Mouse (Mus musculus) liver, embryonic 15.5 days (tissue): ENCODE measurements at regions not wholly inside any gene's neighbourhood (a gene's known extent, or its start where the extent isn't known, plus 50 kb on each side); places are given as distances from the start of the nearest gene placed in this dataset.

ENCODE experiments used
- ATAC-seq: fragments of 200-750 bp; cut with Nextera tagmentation; 2 replicates; pipeline ENCODE4 v1.8.0; 2017; ENCODE audit warnings: moderate number of reproducible peaks, mild to moderate bottlenecking, moderate library complexity; ENCODE audit not compliant: insufficient read depth
- H3K27ac ChIP-seq: fragments of 300-500 bp; sonication (generic); replicated peaks from 2 replicates; pipeline ENCODE4 v1.5.1; 2015; ENCODE audit warnings: mild to moderate bottlenecking, inconsistent platforms
- H3K27me3 ChIP-seq: fragments of 300-500 bp; sonication (generic); 2 replicates; pipeline ENCODE4 v1.6.1; 2015; ENCODE audit warnings: mild to moderate bottlenecking, inconsistent platforms
- H3K36me3 ChIP-seq: fragments of 300-500 bp; sonication (generic); replicated peaks from 2 replicates; pipeline ENCODE4 v1.6.1; 2015; ENCODE audit warnings: moderate library complexity, mild to moderate bottlenecking, inconsistent platforms
- H3K4me1 ChIP-seq: fragments of 300-500 bp; sonication (generic); replicated peaks from 2 replicates; pipeline ENCODE4 v1.6.1; 2015; ENCODE audit warnings: inconsistent platforms
- H3K4me2 ChIP-seq: fragments of 300-500 bp; sonication (generic); 2 replicates; pipeline ENCODE4 v1.6.1; 2015; ENCODE audit warnings: moderate library complexity, mild to moderate bottlenecking, inconsistent platforms
- H3K4me3 ChIP-seq: fragments of 300-500 bp; sonication (generic); replicated peaks from 2 replicates; pipeline ENCODE4 v1.5.1; 2015; ENCODE audit warnings: mild to moderate bottlenecking, inconsistent platforms
- H3K9ac ChIP-seq: fragments of 300-500 bp; sonication (generic); 2 replicates; pipeline ENCODE4 v1.6.1; 2015; ENCODE audit warnings: moderate library complexity, mild to moderate bottlenecking, inconsistent platforms
- H3K9me3 ChIP-seq: fragments of 300-500 bp; sonication (generic); replicated peaks from 2 replicates; pipeline ENCODE4 v1.6.1; 2016; ENCODE audit warnings: inconsistent platforms

DNA sequence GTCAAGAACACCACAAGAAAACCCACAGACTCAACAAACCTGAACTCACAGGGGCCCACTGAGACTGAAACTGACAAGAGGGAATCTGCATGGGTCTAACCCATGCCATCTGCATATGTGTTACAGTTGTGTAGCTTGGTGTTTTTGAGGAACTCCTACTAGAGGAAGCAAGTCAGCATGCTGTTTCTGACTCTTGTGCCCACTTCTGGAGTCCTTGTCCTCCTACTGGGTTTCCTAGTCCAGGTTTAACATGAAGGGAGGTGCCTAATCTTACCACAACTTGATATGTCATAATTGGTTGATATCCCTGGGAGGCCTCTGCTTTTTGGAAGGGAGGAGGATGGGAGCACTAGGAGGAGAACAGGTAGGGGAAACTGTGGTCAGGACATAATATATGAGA, 50.2 kb upstream of the Sp4 start:
- no peak for ATAC-seq
- Histone ChIP-seq H3K9me3 (no peaks in the 10 kb centered on the region), H3K9ac (no peak overlapping the region), H3K4me3 (no peak overlapping the region), H3K4me1 (no peaks in the 10 kb centered on the region), H3K36me3 (no peaks in the 10 kb centered on the region), H3K27me3 (no peaks in the 10 kb centered on the region), H3K4me2 (no peak overlapping the region), H3K27ac (no peak overlapping the region)
